Mouse (Mus musculus) ES-E14 (cell line): ENCODE measurements around the gene P3h4. TPM values are rescaled to one million over a fixed set of nuclear protein-coding genes. Genes with fewer than 3 reads are reported as not detected.

Experiments used
- DNase-seq: peaks from one replicate; pipeline ENCODE4 v3.0.0-alpha.2; 2013; ENCODE audit warnings: low read depth, low spot score
- H3K27ac ChIP-seq: 2 replicates; pipeline ENCODE4 v1.5.1; 2012; ENCODE audit warnings: low read depth, mild to moderate bottlenecking, low read length, moderate library complexity, mixed read lengths; ENCODE audit not compliant: poor library complexity, insufficient read depth, severe bottlenecking
- H3K36me3 ChIP-seq: 2 replicates; pipeline ENCODE4 v1.6.1; 2012; ENCODE audit warnings: mild to moderate bottlenecking, low read length, moderate library complexity, mixed read lengths; ENCODE audit not compliant: control insufficient read depth, poor library complexity, insufficient read depth, severe bottlenecking
- H3K4me1 ChIP-seq, 2 experiments: fragments of 150-350 bp in 1 of 2; sonication (generic) in 1 of 2; 2 replicates each; pipeline ENCODE4 v1.6.1; 2012; ENCODE audit warnings: low read length in 2 of 2, mild to moderate bottlenecking in 1 of 2, mixed read lengths in 1 of 2; ENCODE audit not compliant: control insufficient read depth in 2 of 2, insufficient read depth in 2 of 2, poor library complexity in 1 of 2
- H3K4me3 ChIP-seq, 2 experiments: fragments of 150-350 bp in 1 of 2; sonication (generic) in 1 of 2; 2 replicates each; pipeline ENCODE4 v1.5.1; 2012; ENCODE audit warnings: low read length in 2 of 2, low read depth in 1 of 2, mild to moderate bottlenecking in 1 of 2, mixed read lengths in 1 of 2; ENCODE audit not compliant: insufficient read depth in 1 of 2, poor library complexity in 1 of 2, severe bottlenecking in 1 of 2
- H3K9ac ChIP-seq: 2 replicates; pipeline ENCODE4 v1.6.1; 2012; ENCODE audit warnings: low read depth, mild to moderate bottlenecking, low read length, mixed read lengths; ENCODE audit not compliant: poor library complexity, insufficient read depth, severe bottlenecking
- H3K9me3 ChIP-seq: fragments of 150-350 bp; sonication (generic); 2 replicates; pipeline ENCODE4 v1.6.1; 2012; ENCODE audit warnings: low read depth, mild to moderate bottlenecking, low read length; ENCODE audit not compliant: control insufficient read depth, insufficient read depth
- CHD2 ChIP-seq: IDR thresholded peaks from 2 replicates; pipeline ENCODE4 v1.6.1; 2014; ENCODE audit warnings: mild to moderate bottlenecking, low read depth, low read length, inconsistent platforms
- HCFC1 ChIP-seq: IDR thresholded peaks from 2 replicates; pipeline ENCODE4 v1.6.1; 2012; ENCODE audit warnings: low read length, inconsistent platforms, borderline replicate concordance; ENCODE audit not compliant: insufficient read depth
- MAFK ChIP-seq: IDR thresholded peaks from 2 replicates; pipeline ENCODE4 v1.6.1; 2014; ENCODE audit warnings: mild to moderate bottlenecking, low read depth, low read length, inconsistent platforms; ENCODE audit not compliant: insufficient read depth
- ZC3H11A ChIP-seq: IDR thresholded peaks from 2 replicates; pipeline ENCODE4 v1.6.1; 2012; ENCODE audit warnings: low read depth, mild to moderate bottlenecking, inconsistent platforms, low read length, borderline replicate concordance
- ZNF384 ChIP-seq: IDR thresholded peaks from 2 replicates; pipeline ENCODE4 v1.6.1; 2012; ENCODE audit warnings: low read depth, low read length, inconsistent platforms
- in situ Hi-C, 2 experiments: fragments of 600-800 bp; cut with MboI; formaldehyde crosslinking; loops; one replicate each; pipeline ENCODE4 v1.15.1; 2025; ENCODE audit warnings: low sequenced_read_pairs in 2 of 2, inconsistent platforms in 1 of 2; ENCODE audit not compliant: unreplicated experiment in 2 of 2
- total RNA-seq: library from RNA; depleted of rRNA; stranded (reverse); fragments of 300-350 nt; gene quantifications from 2 replicates; pipeline ENCODE4 v1.2.3, GENCODE M21; 2012

Gene P3h4
- total RNA-seq, 1 experiment = 39.0 TPM

GRCm38 (mm10) chr11:100435678-100436246 lies 21.1 kb upstream of the P3h4 start:
- Histone ChIP-seq H3K4me1 (peaks cover 9 to 19% of the 10 kb centered on the region in 2 experiments), H3K36me3 (no peaks in the 10 kb centered on the region), H3K9ac (no peak overlapping the region), H3K27ac (no peak overlapping the region), H3K4me3 (no peak overlapping the region), H3K9me3 (no peaks in the 10 kb centered on the region)
- TF ChIP-seq CHD2 (no peak), ZC3H11A (no peak), ZNF384 (no peak)
- DNase-seq = no peak
- in situ Hi-C loops = no loop called here

- Histone ChIP-seq H3K4me1 (peaks cover 5 to 20% of the 10 kb centered on the region in 2 experiments; a peak in 2 of 4 replicates), H3K36me3 (no peaks in the 10 kb centered on the region), H3K4me3 (no peak overlapping the region), H3K9me3 (no peaks in the 10 kb centered on the region), H3K27ac (no peak overlapping the region), H3K9ac (no peak overlapping the region)
- TF ChIP-seq ZNF384 = no peak
- in situ Hi-C loops = no loop called here
- no peak for DNase-seq
Observed at GRCm38 (mm10) chr11:100432002-100432401, 17.4 kb upstream of the P3h4 start.

GRCm38 (mm10) chr11:100430052-100430451 lies 15.4 kb upstream of the P3h4 start:
- H3K9ac ChIP-seq = no peak overlapping the region
- DNase-seq = no peak
- H3K36me3 ChIP-seq = no peaks in the 10 kb centered on the region
- in situ Hi-C loops = no loop called here
- peaks cover 5 to 12% of the 10 kb centered on the region in 2 experiments; a peak in 2 of 4 replicates for H3K4me1 ChIP-seq
- TF ChIP-seq ZNF384 (no peak), HCFC1 (no peak), ZC3H11A (no peak), MAFK (no peak), CHD2 (no peak)
- no peaks in the 10 kb centered on the region for H3K9me3 ChIP-seq
- no peak overlapping the region for H3K4me3 ChIP-seq
- H3K27ac ChIP-seq = no peak overlapping the region

- H3K9ac ChIP-seq = no peak overlapping the region
- H3K4me3 ChIP-seq = no peak overlapping the region
- no peak overlapping the region for H3K27ac ChIP-seq
- no peaks in the 10 kb centered on the region for H3K9me3 ChIP-seq
- no peaks in the 10 kb centered on the region for H3K36me3 ChIP-seq
- H3K4me1 ChIP-seq = peaks cover 0 to 5% of the 10 kb centered on the region in 2 experiments; a peak in 1 of 4 replicates
- DNase-seq = no peak
- in situ Hi-C loops = no loop called here
- no peak for TF ChIP-seq ZNF384
Observed at GRCm38 (mm10) chr11:100428612-100429199, 14.1 kb upstream of the P3h4 start.

GRCm38 (mm10) chr11:100426820-100427219 lies 12.2 kb upstream of the P3h4 start:
- no peak for DNase-seq
- Histone ChIP-seq H3K9me3 (no peaks in the 10 kb centered on the region), H3K36me3 (peaks cover 5% of the 10 kb centered on the region; the same call in 1 of the 2 replicates), H3K4me3 (no peak overlapping the region), H3K4me1 (peaks cover 0 to 9% of the 10 kb centered on the region in 2 experiments; a peak in 1 of 4 replicates), H3K27ac (no peak overlapping the region), H3K9ac (no peak overlapping the region)
- in situ Hi-C loops = no loop called here
- TF ChIP-seq MAFK (no peak), HCFC1 (no peak), ZC3H11A (no peak), CHD2 (no peak), ZNF384 (no peak)
